Mouse (Mus musculus) macrophage (primary cell): Measurements from ENCODE around the gene Ramac. TPM values are rescaled to one million over a fixed set of nuclear protein-coding genes. Genes with fewer than 3 reads are reported as not detected.

Source experiments
- H3K27ac ChIP-seq: fragments of 350-480 bp; formaldehyde crosslinking; 2 replicates; pipeline ENCODE4 v1.9.0; 2021
- H3K36me3 ChIP-seq: fragments of 350-480 bp; formaldehyde crosslinking; 2 replicates; pipeline ENCODE4 v1.9.0; 2021; ENCODE audit errors: inconsistent target
- H3K4me3 ChIP-seq: fragments of 350-480 bp; formaldehyde crosslinking; 2 replicates; pipeline ENCODE4 v1.9.0; 2021; ENCODE audit errors: inconsistent target
- H3K79me2 ChIP-seq: fragments of 350-480 bp; formaldehyde crosslinking; 2 replicates; pipeline ENCODE4 v1.9.0; 2021; ENCODE audit errors: inconsistent target
- WGBS: methylation state at CpG from one replicate; pipeline ENCODE4 v1.1.7; 2026; ENCODE audit warnings: inconsistent platforms; ENCODE audit not compliant: missing documents; 5-methylcytosine and 5-hydroxymethylcytosine counted together
- polyA plus RNA-seq: library from polyadenylated mRNA; stranded (reverse); fragments of 250-400 nt; gene quantifications from 3 replicates; pipeline ENCODE4 v1.2.4, GENCODE M21; 2018; ENCODE audit warnings: inconsistent platforms
- total RNA-seq, 78 experiments: library from RNA; depleted of rRNA; stranded (reverse); fragments of 250-400 nt; gene quantifications; 1 replicate in 9 of 78; 2 replicates in 24 of 78; 3 replicates in 43 of 78; 4 replicates in 2 of 78; pipeline ENCODE4 v1.2.4; 2018; ENCODE audit warnings: inconsistent platforms in 56 of 78

Gene Ramac
- 10 to 100 TPM in 15 of 26 experiments, 1 to 10 TPM in 11; 4.3 to 25.7 (median 10.7) TPM for total RNA-seq (2018; cell fraction: chromatin; rRNA removed)
- total RNA-seq (2018; cell fraction: cytosol; rRNA removed) = 10 to 100 TPM; 32.2 to 80.8 (median 50.1) TPM
- 10 to 100 TPM in 25 of 26 experiments, 1 to 10 TPM in 1; 8.9 to 41.5 (median 21.3) TPM for total RNA-seq (2018; cell fraction: nucleus; rRNA removed)
- 53.6 to 89.0 TPM (median 71.9 TPM) in 3 replicates for polyA plus RNA-seq

- peak within 1 kb of the TSS; percentile 75 for H3K4me3 ChIP-seq
- H3K27ac ChIP-seq = peak within 1 kb of the TSS; percentile 17; the same call in 1 of the 2 replicates
- under 1% methylated on average over 56 of the region's 56 CpGs for WGBS
- H3K79me2 ChIP-seq = peaks cover 52% of the 10 kb centered on the region
- H3K36me3 ChIP-seq = no peaks in the 10 kb centered on the region
These were observed at the start of gene Ramac for GRCm38 (mm10) chr7:81762180-81763109. Ramac (plus strand) TSS chr7:81762925.

- H3K79me2 ChIP-seq = no peaks in the 10 kb centered on the region
- WGBS = 77% methylated on average over 1 of the region's 1 CpGs
- no peaks in the 10 kb centered on the region for H3K36me3 ChIP-seq
- no peak overlapping the region for H3K27ac ChIP-seq
- no peak overlapping the region for H3K4me3 ChIP-seq
These were observed 44.1 kb upstream of the Ramac start for GRCm38 (mm10) chr7:81718657-81719056.

- Histone ChIP-seq H3K27ac (no peak overlapping the region), H3K4me3 (no peak overlapping the region), H3K79me2 (no peaks in the 10 kb centered on the region), H3K36me3 (no peaks in the 10 kb centered on the region)
- 83% methylated on average over 1 of the region's 1 CpGs for WGBS
These were observed 43.5 kb upstream of the Ramac start for GRCm38 (mm10) chr7:81719216-81719661.

GRCm38 (mm10) chr7:81721271-81721670, 41.5 kb upstream of the Ramac start:
- no peak overlapping the region for H3K27ac ChIP-seq
- WGBS = 81% methylated on average over 5 of the region's 5 CpGs

GRCm38 (mm10) chr7:81723851-81724250, 38.9 kb upstream of the Ramac start:
- 87% methylated on average over 10 of the region's 10 CpGs for WGBS
- Histone ChIP-seq H3K36me3 (no peaks in the 10 kb centered on the region), H3K4me3 (no peak overlapping the region), H3K79me2 (no peaks in the 10 kb centered on the region), H3K27ac (no peak overlapping the region)

More at GRCm38 (mm10) chr7:81721271-81721670, 41.5 kb upstream of the Ramac start:
- H3K36me3 ChIP-seq = no peaks in the 10 kb centered on the region
- H3K4me3 ChIP-seq = no peak overlapping the region
- H3K79me2 ChIP-seq = no peaks in the 10 kb centered on the region

GRCm38 (mm10) chr7:81725986-81726727, 36.6 kb upstream of the Ramac start:
- 17% methylated on average over 18 of the region's 18 CpGs for WGBS
- H3K36me3 ChIP-seq = no peaks in the 10 kb centered on the region
- H3K4me3 ChIP-seq = no peak overlapping the region
- H3K27ac ChIP-seq = no peak overlapping the region
- H3K79me2 ChIP-seq = no peaks in the 10 kb centered on the region

- Histone ChIP-seq H3K36me3 (no peaks in the 10 kb centered on the region), H3K4me3 (no peak overlapping the region), H3K27ac (no peak overlapping the region), H3K79me2 (no peaks in the 10 kb centered on the region)
- 100% methylated on average over 2 of the region's 2 CpGs for WGBS
These were observed 36.1 kb upstream of the Ramac start for GRCm38 (mm10) chr7:81726728-81727005.

- H3K36me3 ChIP-seq = no peaks in the 10 kb centered on the region
- 54% methylated on average over 9 of the region's 9 CpGs for WGBS
- H3K79me2 ChIP-seq = no peaks in the 10 kb centered on the region
- no peak overlapping the region for H3K4me3 ChIP-seq
- no peak overlapping the region for H3K27ac ChIP-seq
These were observed 35.0 kb upstream of the Ramac start for GRCm38 (mm10) chr7:81727716-81728115.

GRCm38 (mm10) chr7:81729787-81730186, 32.9 kb upstream of the Ramac start:
- Histone ChIP-seq H3K79me2 (no peaks in the 10 kb centered on the region), H3K27ac (no peak overlapping the region)
- WGBS = 48% methylated on average over 9 of the region's 9 CpGs

GRCm38 (mm10) chr7:81731181-81731651, 31.5 kb upstream of the Ramac start:
- Histone ChIP-seq H3K27ac (no peak overlapping the region), H3K36me3 (no peaks in the 10 kb centered on the region), H3K4me3 (no peak overlapping the region), H3K79me2 (no peaks in the 10 kb centered on the region)
- 90% methylated on average over 6 of the region's 6 CpGs for WGBS

More at GRCm38 (mm10) chr7:81729787-81730186, 32.9 kb upstream of the Ramac start:
- no peaks in the 10 kb centered on the region for H3K36me3 ChIP-seq
- no peak overlapping the region for H3K4me3 ChIP-seq

GRCm38 (mm10) chr7:81732183-81733089, 30.3 kb upstream of the Ramac start:
- Histone ChIP-seq H3K27ac (no peak overlapping the region), H3K4me3 (no peak overlapping the region), H3K79me2 (no peaks in the 10 kb centered on the region), H3K36me3 (no peaks in the 10 kb centered on the region)
- WGBS = 54% methylated on average over 12 of the region's 12 CpGs

- 81% methylated on average over 9 of the region's 9 CpGs for WGBS
- Histone ChIP-seq H3K79me2 (no peaks in the 10 kb centered on the region), H3K4me3 (no peak overlapping the region), H3K27ac (no peak overlapping the region), H3K36me3 (no peaks in the 10 kb centered on the region)
These were observed 27.3 kb upstream of the Ramac start for GRCm38 (mm10) chr7:81735300-81736048.

GRCm38 (mm10) chr7:81738720-81739385, 23.9 kb upstream of the Ramac start:
- no peaks in the 10 kb centered on the region for H3K36me3 ChIP-seq
- 84% methylated on average over 8 of the region's 8 CpGs for WGBS
- H3K4me3 ChIP-seq = no peak overlapping the region
- H3K27ac ChIP-seq = no peak overlapping the region
- H3K79me2 ChIP-seq = no peaks in the 10 kb centered on the region
